Mouse (Mus musculus) embryonic facial prominence, embryonic 15.5 days (tissue): ENCODE measurements around the gene Zmynd10. TPM values are rescaled to one million over a fixed set of nuclear protein-coding genes. Genes with fewer than 3 reads are reported as not detected.

Experiments used
- ATAC-seq: fragments of 200-750 bp; cut with Nextera tagmentation; 2 replicates; pipeline ENCODE4 v1.8.0; 2017; ENCODE audit warnings: low read depth, moderate TSS enrichment; ENCODE audit not compliant: insufficient number of reproducible peaks, low FRiP score, low TSS enrichment
- H3K27ac ChIP-seq: fragments of 300-500 bp; sonication (generic); replicated peaks from 2 replicates; pipeline ENCODE4 v1.5.1; 2015; ENCODE audit warnings: mild to moderate bottlenecking, inconsistent platforms
- H3K27me3 ChIP-seq: fragments of 300-500 bp; sonication (generic); 2 replicates; pipeline ENCODE4 v1.6.1; 2015; ENCODE audit warnings: inconsistent platforms
- H3K36me3 ChIP-seq: fragments of 300-500 bp; sonication (generic); 2 replicates; pipeline ENCODE4 v1.6.1; 2015; ENCODE audit warnings: mild to moderate bottlenecking, inconsistent platforms
- H3K4me1 ChIP-seq: fragments of 300-500 bp; sonication (generic); 2 replicates; pipeline ENCODE4 v1.6.1; 2015; ENCODE audit warnings: inconsistent platforms
- H3K4me2 ChIP-seq: fragments of 300-500 bp; sonication (generic); replicated peaks from 2 replicates; pipeline ENCODE4 v1.6.1; 2015; ENCODE audit warnings: mild to moderate bottlenecking, inconsistent platforms
- H3K4me3 ChIP-seq: fragments of 300-500 bp; sonication (generic); replicated peaks from 2 replicates; pipeline ENCODE4 v1.5.1; 2015; ENCODE audit warnings: mild to moderate bottlenecking, inconsistent platforms
- H3K9ac ChIP-seq: fragments of 300-500 bp; sonication (generic); 2 replicates; pipeline ENCODE4 v1.6.1; 2015; ENCODE audit warnings: inconsistent platforms
- H3K9me3 ChIP-seq: fragments of 300-500 bp; sonication (generic); replicated peaks from 2 replicates; pipeline ENCODE4 v1.6.1; 2016; ENCODE audit warnings: inconsistent platforms
- WGBS: fragments of 180-500 bp; shearing (Covaris S2); methylation state at CpG from one replicate; pipeline ENCODE4 v1.1.7; 2015; 5-methylcytosine and 5-hydroxymethylcytosine counted together
- polyA plus RNA-seq: library from polyadenylated mRNA; unstranded; fragments of >200 nt; fragmentation: Nextera tagmentation; extraction: Ambion mirVana; gene quantifications from 2 replicates; pipeline ENCODE4 v1.2.1, GENCODE M21; 2015

Zmynd10 gene
- polyA plus RNA-seq, 1 experiment from 2014 or later, result 25.9 TPM

DNA sequence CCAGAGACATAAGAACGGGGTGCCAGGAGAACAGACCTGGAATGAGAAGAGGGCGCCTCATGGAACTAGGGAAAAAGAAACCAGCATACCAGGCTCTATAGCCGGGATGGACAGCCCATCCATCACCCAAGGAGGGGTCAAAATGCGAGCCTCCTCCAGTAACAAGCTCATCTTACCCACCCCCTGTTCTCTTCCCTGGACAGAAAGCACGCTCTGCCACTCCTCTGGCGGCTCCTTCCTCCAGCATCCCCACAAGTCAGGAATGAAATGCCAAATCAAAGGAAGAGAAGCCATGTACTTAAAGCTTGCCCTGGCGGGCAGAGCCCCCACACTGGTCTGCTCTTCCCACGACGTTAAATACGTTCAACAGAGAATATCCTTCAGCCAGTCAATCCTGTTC is 6.1 kb upstream of the Zmynd10 start:
- WGBS, result 31% methylated on average over 10 of the region's 10 CpGs
- Histone ChIP-seq H3K36me3 (peaks cover 56% of the 10 kb centered on the region), H3K4me1 (peaks cover 37% of the 10 kb centered on the region), H3K27ac (no peak overlapping the region), H3K4me2 (peak overlapping the region; percentile 91), H3K9ac (no peak overlapping the region), H3K27me3 (no peaks in the 10 kb centered on the region), H3K4me3 (peak overlapping the region; percentile 81), H3K9me3 (no peaks in the 10 kb centered on the region)
- ATAC-seq, result no peak

DNA sequence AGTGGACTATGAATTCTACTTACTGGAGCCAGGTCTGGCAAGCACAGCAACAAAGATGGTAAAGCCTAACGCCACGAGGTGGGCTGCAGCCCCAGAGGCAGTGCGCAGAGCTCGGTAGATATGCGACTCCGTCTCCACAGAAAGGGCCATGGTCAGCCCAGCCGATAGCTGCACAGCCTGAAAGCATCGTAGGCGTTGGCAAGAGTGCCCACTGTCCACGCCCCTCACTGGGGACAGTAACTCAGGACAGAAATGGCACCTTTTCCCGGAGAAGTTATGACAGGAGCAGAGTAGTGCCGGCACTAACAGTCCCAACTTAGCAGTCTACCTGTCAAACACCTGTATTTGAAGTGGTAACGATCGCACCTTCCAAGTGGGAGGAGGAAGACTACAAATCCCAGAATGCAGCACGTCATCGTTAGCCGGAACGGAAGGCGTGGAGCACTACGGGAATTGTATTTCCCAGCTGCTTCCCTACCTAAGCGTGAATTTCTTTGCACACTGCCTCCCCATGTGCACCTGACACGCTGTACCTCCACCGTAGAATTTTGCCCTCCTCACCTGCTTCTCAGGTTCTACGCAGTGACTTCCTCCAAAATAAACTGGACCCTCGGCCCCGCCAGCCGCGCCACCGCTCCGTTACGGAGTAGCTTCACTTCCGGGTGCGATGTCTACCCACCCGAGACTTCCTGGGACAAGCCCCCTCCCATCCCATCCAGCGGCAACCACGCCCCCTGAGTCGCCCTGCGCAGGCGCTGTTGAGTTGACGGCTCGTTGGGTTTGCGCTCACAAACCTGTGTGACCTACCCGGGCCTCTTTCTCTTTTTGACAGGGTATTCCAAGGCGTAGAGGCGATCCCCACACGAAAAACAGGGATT is 5.4 kb upstream of the Zmynd10 start, which contains the start of the genes Cyb561d2 and Nprl2:
TSS of gene Cyb561d2 (minus strand) at position 720 of the 878 bp plus-strand sequence.
TSS of gene Nprl2 (plus strand) at position 753 of the 878 bp plus-strand sequence.
- peak within 1 kb of the TSS; percentile 81 for H3K4me3 ChIP-seq
- peak within 1 kb of the TSS; percentile 91 for H3K4me2 ChIP-seq
- WGBS, result under 1% methylated on average over 46 of the region's 46 CpGs
- peak within 1 kb of the TSS; percentile 75 for H3K27ac ChIP-seq
- H3K9ac ChIP-seq, result peak within 1 kb of the TSS; percentile 59
- ATAC-seq, result peak; percentile 85
- no peaks in the 10 kb centered on the region for H3K27me3 ChIP-seq
- H3K9me3 ChIP-seq, result no peaks in the 10 kb centered on the region
- H3K36me3 ChIP-seq, result peaks cover 56% of the 10 kb centered on the region
- peaks cover 37% of the 10 kb centered on the region for H3K4me1 ChIP-seq

DNA sequence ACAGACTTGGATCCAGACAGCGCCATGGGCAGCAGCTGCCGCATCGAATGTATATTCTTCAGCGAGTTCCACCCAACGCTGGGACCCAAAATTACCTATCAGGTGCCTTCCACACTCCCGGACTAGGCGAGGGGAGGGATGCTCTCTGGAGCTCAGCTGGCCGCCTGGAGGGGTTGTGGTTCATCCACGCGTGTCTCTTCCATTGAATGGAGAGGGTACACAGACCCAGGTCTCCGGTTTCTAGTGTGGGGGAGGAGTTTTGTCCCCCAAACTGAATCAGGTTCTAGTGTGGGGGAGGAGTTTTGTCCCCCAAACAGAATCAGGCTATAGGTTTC is 4.8 kb upstream of the Zmynd10 start:
- Histone ChIP-seq H3K4me3 (peak overlapping the region; percentile 81), H3K36me3 (peaks cover 53% of the 10 kb centered on the region), H3K27ac (peak overlapping the region; percentile 75), H3K9ac (peak overlapping the region; percentile 59), H3K4me2 (peak overlapping the region; percentile 91), H3K4me1 (peaks cover 37% of the 10 kb centered on the region), H3K27me3 (no peaks in the 10 kb centered on the region), H3K9me3 (no peaks in the 10 kb centered on the region)
- WGBS, result 1% methylated on average over 11 of the region's 11 CpGs
- ATAC-seq, result no peak

- Histone ChIP-seq H3K9ac (peak overlapping the region; percentile 59), H3K4me1 (peaks cover 38% of the 10 kb centered on the region), H3K4me2 (peak overlapping the region; percentile 91), H3K36me3 (peaks cover 49% of the 10 kb centered on the region), H3K4me3 (peak overlapping the region; percentile 81), H3K9me3 (no peaks in the 10 kb centered on the region), H3K27me3 (no peaks in the 10 kb centered on the region), H3K27ac (0 out of 2 replicates have a peak overlapping the region, but pooled peaks have one; percentile 75)
- no peak for ATAC-seq
- 35% methylated on average over 8 of the region's 8 CpGs for WGBS
Observed at GRCm38 (mm10) chr9:107542721-107543120, 4.4 kb upstream of the Zmynd10 start.

DNA sequence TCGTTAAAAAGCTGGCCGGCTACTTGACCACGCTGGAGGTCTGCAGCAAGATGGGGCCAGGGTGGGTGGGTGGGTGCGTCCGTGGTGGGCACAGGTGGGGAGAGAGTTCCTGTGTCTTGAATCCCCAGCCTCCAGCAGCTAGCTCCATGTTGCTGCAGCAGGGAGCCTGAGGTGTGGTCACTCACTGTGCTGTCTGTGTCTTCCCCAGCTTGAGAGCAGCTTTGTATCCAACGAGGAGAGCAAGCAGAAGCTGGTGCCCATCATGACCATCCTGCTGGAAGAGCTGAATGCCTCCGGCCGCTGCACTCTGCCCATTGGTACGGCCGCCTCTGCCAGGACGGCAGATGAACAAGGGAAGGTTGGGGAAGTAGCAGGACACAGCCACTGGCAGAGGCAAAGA is 3.8 kb upstream of the Zmynd10 start:
- Histone ChIP-seq H3K4me2 (no peak overlapping the region; the same call in 1 of the 2 replicates), H3K9me3 (no peaks in the 10 kb centered on the region), H3K27ac (no peak overlapping the region)

GRCm38 (mm10) chr9:107544196-107544700 is 2.9 kb upstream of the Zmynd10 start:
- peaks cover 41% of the 10 kb centered on the region for H3K4me1 ChIP-seq
- no peak for ATAC-seq
- H3K9ac ChIP-seq, result no peak overlapping the region
- H3K4me2 ChIP-seq, result no peak overlapping the region
- no peak overlapping the region for H3K27ac ChIP-seq
- no peak overlapping the region for H3K4me3 ChIP-seq
- WGBS, result 93% methylated on average over 17 of the region's 17 CpGs
- H3K36me3 ChIP-seq, result peaks cover 34% of the 10 kb centered on the region
- no peaks in the 10 kb centered on the region for H3K9me3 ChIP-seq
- H3K27me3 ChIP-seq, result no peaks in the 10 kb centered on the region

More for the DNA sequence above, 3.8 kb upstream of the Zmynd10 start:
- 86% methylated on average over 11 of the region's 11 CpGs for WGBS
- peaks cover 41% of the 10 kb centered on the region for H3K4me1 ChIP-seq
- H3K9ac ChIP-seq, result no peak overlapping the region
- peaks cover 44% of the 10 kb centered on the region for H3K36me3 ChIP-seq
- H3K27me3 ChIP-seq, result no peaks in the 10 kb centered on the region
- H3K4me3 ChIP-seq, result no peak overlapping the region
- no peak for ATAC-seq

- no peaks in the 10 kb centered on the region for H3K27me3 ChIP-seq
- H3K9ac ChIP-seq, result no peak overlapping the region
- H3K9me3 ChIP-seq, result no peaks in the 10 kb centered on the region
- no peak overlapping the region for H3K27ac ChIP-seq
- H3K4me1 ChIP-seq, result peaks cover 44% of the 10 kb centered on the region
- no peak for ATAC-seq
- no peak overlapping the region for H3K4me2 ChIP-seq
- H3K36me3 ChIP-seq, result peaks cover 29% of the 10 kb centered on the region
- 91% methylated on average over 12 of the region's 12 CpGs for WGBS
- H3K4me3 ChIP-seq, result no peak overlapping the region
Observed at GRCm38 (mm10) chr9:107544729-107545128, 2.4 kb upstream of the Zmynd10 start.

- no peak overlapping the region for H3K4me3 ChIP-seq
- no peak overlapping the region for H3K9ac ChIP-seq
- ATAC-seq, result no peak
- H3K4me2 ChIP-seq, result no peak overlapping the region
- no peaks in the 10 kb centered on the region for H3K9me3 ChIP-seq
- WGBS, result 81% methylated on average over 10 of the region's 10 CpGs
- peaks cover 25% of the 10 kb centered on the region for H3K36me3 ChIP-seq
- no peaks in the 10 kb centered on the region for H3K27me3 ChIP-seq
- H3K4me1 ChIP-seq, result peaks cover 47% of the 10 kb centered on the region
- H3K27ac ChIP-seq, result no peak overlapping the region
Observed at GRCm38 (mm10) chr9:107545199-107545598, 1.9 kb upstream of the Zmynd10 start.

DNA sequence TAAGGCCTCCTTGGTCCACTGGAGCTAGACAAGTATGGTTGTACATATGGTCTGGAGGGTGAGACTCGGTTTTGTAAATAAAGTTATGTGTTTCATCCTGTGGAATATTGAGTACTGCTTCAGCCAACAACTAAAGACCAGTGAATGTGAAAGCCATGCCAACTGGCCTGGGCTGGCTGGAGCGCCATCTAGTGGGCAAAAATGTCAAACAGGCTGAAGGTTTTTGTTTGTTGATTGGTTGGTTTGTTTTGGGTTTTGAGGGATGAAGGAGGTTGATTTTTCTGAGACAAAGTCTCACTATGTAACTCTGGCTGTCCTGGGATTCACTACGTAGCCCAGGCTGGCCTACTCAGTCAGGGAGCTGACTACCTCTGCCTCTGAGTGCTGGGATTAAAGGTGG is 1.5 kb upstream of the Zmynd10 start:
- Histone ChIP-seq H3K27ac (no peak overlapping the region), H3K4me3 (no peak overlapping the region), H3K36me3 (peaks cover 22% of the 10 kb centered on the region), H3K27me3 (no peaks in the 10 kb centered on the region), H3K9ac (no peak overlapping the region), H3K4me2 (no peak overlapping the region), H3K9me3 (no peaks in the 10 kb centered on the region), H3K4me1 (peaks cover 49% of the 10 kb centered on the region)
- 11% methylated on average over 3 of the region's 3 CpGs for WGBS
- ATAC-seq, result no peak

GRCm38 (mm10) chr9:107547957-107548356 is 859 bp downstream of the Zmynd10 start:
- no peak for ATAC-seq
- 79% methylated on average over 5 of the region's 5 CpGs for WGBS
- H3K27me3 ChIP-seq, result no peaks in the 10 kb centered on the region
- no peak overlapping the region for H3K4me2 ChIP-seq
- H3K36me3 ChIP-seq, result peaks cover 22% of the 10 kb centered on the region
- H3K9ac ChIP-seq, result no peak overlapping the region
- peaks cover 56% of the 10 kb centered on the region for H3K4me1 ChIP-seq
- no peak overlapping the region for H3K27ac ChIP-seq
- no peak overlapping the region for H3K4me3 ChIP-seq
- H3K9me3 ChIP-seq, result no peaks in the 10 kb centered on the region

- peaks cover 62% of the 10 kb centered on the region for H3K4me1 ChIP-seq
- peaks cover 17% of the 10 kb centered on the region for H3K36me3 ChIP-seq
- no peak overlapping the region for H3K4me3 ChIP-seq
- H3K9me3 ChIP-seq, result no peaks in the 10 kb centered on the region
- H3K4me2 ChIP-seq, result no peak overlapping the region
- no peaks in the 10 kb centered on the region for H3K27me3 ChIP-seq
- 89% methylated on average over 10 of the region's 10 CpGs for WGBS
- H3K27ac ChIP-seq, result no peak overlapping the region
- H3K9ac ChIP-seq, result no peak overlapping the region
- ATAC-seq, result no peak
Observed at GRCm38 (mm10) chr9:107548820-107549219, 1.7 kb downstream of the Zmynd10 start.
